Mouse (Mus musculus): ENCODE results near the gene B3galt1. TPM values are rescaled to one million over a fixed set of nuclear protein-coding genes. Genes with fewer than 3 reads are reported as not detected.

B3galt1 gene
- polyA plus RNA-seq, 1 experiment from 2014 or later, result 8.9 TPM

DNA sequence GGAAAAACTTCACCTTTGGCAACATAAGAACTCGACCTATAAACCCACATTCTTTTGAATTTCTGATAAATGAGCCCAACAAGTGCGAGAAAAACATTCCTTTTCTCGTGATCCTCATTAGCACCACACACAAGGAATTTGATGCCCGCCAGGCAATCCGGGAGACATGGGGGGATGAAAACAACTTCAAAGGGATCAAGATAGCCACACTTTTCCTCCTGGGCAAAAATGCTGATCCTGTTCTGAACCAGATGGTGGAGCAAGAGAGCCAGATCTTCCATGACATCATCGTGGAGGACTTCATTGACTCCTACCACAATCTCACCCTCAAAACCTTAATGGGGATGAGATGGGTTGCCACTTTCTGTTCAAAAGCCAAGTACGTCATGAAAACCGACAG lies 552.4 kb downstream of the B3galt1 start:
- Histone ChIP-seq H3K9ac (ENCODE audit: low read length) (no peak overlapping the region), H3K27me3 (ENCODE audit: control insufficient read depth, insufficient read depth, low read length) (no peaks in the 10 kb centered on the region)
- 61% methylated on average over 8 of the region's 8 CpGs for WGBS

DNA sequence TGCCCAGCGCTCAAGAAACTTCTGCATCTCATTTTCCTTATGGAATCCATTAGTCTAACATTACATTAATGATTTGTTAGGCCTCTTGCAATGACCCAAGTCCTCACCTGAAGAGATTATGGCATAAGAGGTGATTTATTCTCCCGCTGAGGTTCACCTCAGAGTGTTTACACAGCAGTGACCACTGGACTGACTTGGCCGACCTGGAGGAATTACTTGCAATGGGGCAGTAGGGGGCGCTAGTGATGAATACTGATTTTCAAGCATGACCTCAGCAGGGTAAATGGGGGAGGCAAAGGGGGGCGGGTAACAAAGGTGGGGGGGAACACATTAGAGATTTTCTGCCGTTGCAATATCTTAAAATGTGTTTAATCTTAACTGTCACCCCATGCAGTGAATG lies 559.1 kb downstream of the B3galt1 start:
- Histone ChIP-seq H3K4me1 (ENCODE audit: control insufficient read depth in 2 of 2, insufficient read depth in 2 of 2, low read length in 2 of 2) (no peaks in the 10 kb centered on the region), H3K27ac (replicated peaks in 1 of 2; ENCODE audit: control insufficient read depth in 1 of 2, insufficient read depth in 1 of 2, low read depth in 2 of 2, low read length in 2 of 2) (no peak overlapping the region), H3K36me3 (ENCODE audit: control insufficient read depth, insufficient read depth, low read length) (no peaks in the 10 kb centered on the region), H3K9me3 (ENCODE audit: control insufficient read depth, low read length) (peaks cover 3% of the 10 kb centered on the region; the same call in 1 of the 2 replicates), H3K4me2 (ENCODE audit: low read length) (no peak overlapping the region), H3K9ac (ENCODE audit: low read length) (no peak overlapping the region), H3K27me3 (ENCODE audit: control insufficient read depth, insufficient read depth, low read length) (no peaks in the 10 kb centered on the region), H3K4me3 (ENCODE audit: control insufficient read depth in 1 of 2, insufficient read depth in 1 of 2, low read depth in 1 of 2, low read length in 2 of 2) (no peak overlapping the region)
- WGBS, result 57% methylated on average over 6 of the region's 6 CpGs
- ATAC-seq (ENCODE audit: insufficient number of reproducible peaks, insufficient read depth, low FRiP score, low read depth), result no peak

More for the DNA sequence above, 552.4 kb downstream of the B3galt1 start:
- Histone ChIP-seq H3K4me2 (ENCODE audit: low read length) (no peak overlapping the region), H3K36me3 (ENCODE audit: control insufficient read depth, insufficient read depth, low read length) (no peaks in the 10 kb centered on the region), H3K4me1 (ENCODE audit: control insufficient read depth in 2 of 2, insufficient read depth in 2 of 2, low read length in 2 of 2) (no peaks in the 10 kb centered on the region), H3K4me3 (ENCODE audit: control insufficient read depth in 1 of 2, insufficient read depth in 1 of 2, low read depth in 1 of 2, low read length in 2 of 2) (no peak overlapping the region), H3K9me3 (ENCODE audit: control insufficient read depth, low read length) (no peaks in the 10 kb centered on the region), H3K27ac (replicated peaks in 1 of 2; ENCODE audit: control insufficient read depth in 1 of 2, insufficient read depth in 1 of 2, low read depth in 2 of 2, low read length in 2 of 2) (no peak overlapping the region)
- ATAC-seq (ENCODE audit: insufficient number of reproducible peaks, insufficient read depth, low FRiP score, low read depth), result no peak

GRCm38 (mm10) chr2:68141094-68141493 lies 575.4 kb downstream of the B3galt1 start:
- Histone ChIP-seq H3K4me2 (ENCODE audit: low read length) (no peak overlapping the region), H3K9me3 (ENCODE audit: control insufficient read depth, low read length) (peaks cover 5% of the 10 kb centered on the region; the same call in 1 of the 2 replicates), H3K27ac (replicated peaks in 1 of 2; ENCODE audit: control insufficient read depth in 1 of 2, insufficient read depth in 1 of 2, low read depth in 2 of 2, low read length in 2 of 2) (no peak overlapping the region), H3K27me3 (ENCODE audit: control insufficient read depth, insufficient read depth, low read length) (no peaks in the 10 kb centered on the region), H3K4me1 (ENCODE audit: control insufficient read depth in 2 of 2, insufficient read depth in 2 of 2, low read length in 2 of 2) (no peaks in the 10 kb centered on the region), H3K9ac (ENCODE audit: low read length) (no peak overlapping the region), H3K36me3 (ENCODE audit: control insufficient read depth, insufficient read depth, low read length) (no peaks in the 10 kb centered on the region), H3K4me3 (ENCODE audit: control insufficient read depth in 1 of 2, insufficient read depth in 1 of 2, low read depth in 1 of 2, low read length in 2 of 2) (no peak overlapping the region)
- no peak for ATAC-seq (ENCODE audit: insufficient number of reproducible peaks, insufficient read depth, low FRiP score, low read depth)
- 77% methylated on average over 2 of the region's 2 CpGs for WGBS

DNA sequence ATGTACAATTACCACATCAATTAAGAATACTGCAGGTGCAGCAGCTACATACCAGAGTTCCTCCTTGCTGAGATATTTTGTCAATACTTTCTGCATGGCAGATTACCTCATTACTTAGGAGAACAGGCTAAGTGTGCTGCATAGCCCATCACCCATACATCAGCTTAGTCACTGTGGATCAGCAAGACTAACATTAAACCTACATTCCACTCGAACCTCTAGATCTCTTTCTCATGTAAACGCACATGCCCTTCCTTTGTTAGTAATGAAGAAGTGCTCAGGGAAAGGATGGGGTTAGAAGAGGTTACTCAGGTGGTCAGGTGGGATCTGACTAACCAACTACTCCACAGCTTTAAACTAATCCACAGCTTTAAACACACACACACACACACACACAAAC lies 577.6 kb downstream of the B3galt1 start:
- Histone ChIP-seq H3K36me3 (ENCODE audit: control insufficient read depth, insufficient read depth, low read length) (no peaks in the 10 kb centered on the region), H3K9me3 (ENCODE audit: control insufficient read depth, low read length) (peaks cover 4% of the 10 kb centered on the region; the same call in 1 of the 2 replicates), H3K4me3 (ENCODE audit: control insufficient read depth in 1 of 2, insufficient read depth in 1 of 2, low read depth in 1 of 2, low read length in 2 of 2) (no peak overlapping the region), H3K27ac (replicated peaks in 1 of 2; ENCODE audit: control insufficient read depth in 1 of 2, insufficient read depth in 1 of 2, low read depth in 2 of 2, low read length in 2 of 2) (no peak overlapping the region), H3K27me3 (ENCODE audit: control insufficient read depth, insufficient read depth, low read length) (no peaks in the 10 kb centered on the region), H3K4me2 (ENCODE audit: low read length) (no peak overlapping the region), H3K4me1 (ENCODE audit: control insufficient read depth in 2 of 2, insufficient read depth in 2 of 2, low read length in 2 of 2) (no peaks in the 10 kb centered on the region), H3K9ac (ENCODE audit: low read length) (no peak overlapping the region)
- 68% methylated on average over 2 of the region's 2 CpGs for WGBS
- no peak for ATAC-seq (ENCODE audit: insufficient number of reproducible peaks, insufficient read depth, low FRiP score, low read depth)

- no peak overlapping the region for H3K4me3 ChIP-seq (ENCODE audit: control insufficient read depth in 1 of 2, insufficient read depth in 1 of 2, low read depth in 1 of 2, low read length in 2 of 2)
- H3K27me3 ChIP-seq (ENCODE audit: control insufficient read depth, insufficient read depth, low read length), result no peaks in the 10 kb centered on the region
- 85% methylated on average over 5 of the region's 5 CpGs for WGBS
- H3K36me3 ChIP-seq (ENCODE audit: control insufficient read depth, insufficient read depth, low read length), result no peaks in the 10 kb centered on the region
- no peak overlapping the region for H3K27ac ChIP-seq (replicated peaks in 1 of 2; ENCODE audit: control insufficient read depth in 1 of 2, insufficient read depth in 1 of 2, low read depth in 2 of 2, low read length in 2 of 2)
- no peak overlapping the region for H3K4me2 ChIP-seq (ENCODE audit: low read length)
- H3K4me1 ChIP-seq (ENCODE audit: control insufficient read depth in 2 of 2, insufficient read depth in 2 of 2, low read length in 2 of 2), result no peaks in the 10 kb centered on the region
- H3K9ac ChIP-seq (ENCODE audit: low read length), result no peak overlapping the region
- no peaks in the 10 kb centered on the region for H3K9me3 ChIP-seq (ENCODE audit: control insufficient read depth, low read length)
- no peak for ATAC-seq (ENCODE audit: insufficient number of reproducible peaks, insufficient read depth, low FRiP score, low read depth)
Measured at GRCm38 (mm10) chr2:68159751-68160150, 594.1 kb downstream of the B3galt1 start.

GRCm38 (mm10) chr2:68160566-68160965 lies 594.9 kb downstream of the B3galt1 start:
- H3K4me2 ChIP-seq (ENCODE audit: low read length), result no peak overlapping the region
- no peaks in the 10 kb centered on the region for H3K36me3 ChIP-seq (ENCODE audit: control insufficient read depth, insufficient read depth, low read length)
- WGBS, result 88% methylated on average over 2 of the region's 2 CpGs
- H3K9ac ChIP-seq (ENCODE audit: low read length), result no peak overlapping the region
- H3K4me3 ChIP-seq (ENCODE audit: control insufficient read depth in 1 of 2, insufficient read depth in 1 of 2, low read depth in 1 of 2, low read length in 2 of 2), result no peak overlapping the region
- ATAC-seq (ENCODE audit: insufficient number of reproducible peaks, insufficient read depth, low FRiP score, low read depth), result no peak
- H3K27ac ChIP-seq (replicated peaks in 1 of 2; ENCODE audit: control insufficient read depth in 1 of 2, insufficient read depth in 1 of 2, low read depth in 2 of 2, low read length in 2 of 2), result no peak overlapping the region
- no peaks in the 10 kb centered on the region for H3K4me1 ChIP-seq (ENCODE audit: control insufficient read depth in 2 of 2, insufficient read depth in 2 of 2, low read length in 2 of 2)
- no peaks in the 10 kb centered on the region for H3K27me3 ChIP-seq (ENCODE audit: control insufficient read depth, insufficient read depth, low read length)
- H3K9me3 ChIP-seq (ENCODE audit: control insufficient read depth, low read length), result no peaks in the 10 kb centered on the region

GRCm38 (mm10) chr2:68162012-68162411 lies 596.3 kb downstream of the B3galt1 start:
- no peak overlapping the region for H3K4me2 ChIP-seq (ENCODE audit: low read length)
- no peak overlapping the region for H3K4me3 ChIP-seq (ENCODE audit: control insufficient read depth in 1 of 2, insufficient read depth in 1 of 2, low read depth in 1 of 2, low read length in 2 of 2)
- no peak for ATAC-seq (ENCODE audit: insufficient number of reproducible peaks, insufficient read depth, low FRiP score, low read depth)
- H3K9ac ChIP-seq (ENCODE audit: low read length), result no peak overlapping the region
- H3K4me1 ChIP-seq (ENCODE audit: control insufficient read depth in 2 of 2, insufficient read depth in 2 of 2, low read length in 2 of 2), result no peaks in the 10 kb centered on the region
- no peak overlapping the region for H3K27ac ChIP-seq (replicated peaks in 1 of 2; ENCODE audit: control insufficient read depth in 1 of 2, insufficient read depth in 1 of 2, low read depth in 2 of 2, low read length in 2 of 2)
- no peaks in the 10 kb centered on the region for H3K27me3 ChIP-seq (ENCODE audit: control insufficient read depth, insufficient read depth, low read length)
- H3K9me3 ChIP-seq (ENCODE audit: control insufficient read depth, low read length), result no peaks in the 10 kb centered on the region
- 81% methylated on average over 4 of the region's 4 CpGs for WGBS
- H3K36me3 ChIP-seq (ENCODE audit: control insufficient read depth, insufficient read depth, low read length), result no peaks in the 10 kb centered on the region

DNA sequence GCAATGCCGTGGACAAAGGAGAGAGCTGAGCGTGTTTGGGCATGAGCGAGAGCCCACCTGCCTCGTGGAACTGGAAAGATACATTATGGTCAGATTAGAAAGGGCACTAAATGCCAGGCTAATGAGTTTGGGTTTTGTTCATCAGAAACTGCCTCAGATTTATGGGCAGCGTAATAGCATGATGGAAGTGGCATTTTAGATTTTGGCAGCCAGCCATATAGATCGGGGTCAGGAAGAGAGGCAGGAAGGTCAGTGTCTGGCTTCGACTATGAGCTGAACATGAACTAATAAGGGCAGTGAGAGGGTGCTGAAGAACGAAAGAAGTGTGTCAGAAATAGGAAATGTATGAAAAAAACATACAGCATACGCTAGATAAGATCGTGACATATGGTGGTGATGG lies 605.6 kb downstream of the B3galt1 start:
- Histone ChIP-seq H3K27ac (replicated peaks in 1 of 2; ENCODE audit: control insufficient read depth in 1 of 2, insufficient read depth in 1 of 2, low read depth in 2 of 2, low read length in 2 of 2) (no peak overlapping the region), H3K36me3 (ENCODE audit: control insufficient read depth, insufficient read depth, low read length) (no peaks in the 10 kb centered on the region), H3K4me3 (ENCODE audit: control insufficient read depth in 1 of 2, insufficient read depth in 1 of 2, low read depth in 1 of 2, low read length in 2 of 2) (no peak overlapping the region), H3K9ac (ENCODE audit: low read length) (no peak overlapping the region), H3K9me3 (ENCODE audit: control insufficient read depth, low read length) (no peaks in the 10 kb centered on the region), H3K4me2 (ENCODE audit: low read length) (no peak overlapping the region), H3K4me1 (ENCODE audit: control insufficient read depth in 2 of 2, insufficient read depth in 2 of 2, low read length in 2 of 2) (peaks cover 2 to 6% of the 10 kb centered on the region in 2 experiments; a peak in 2 of 4 replicates), H3K27me3 (ENCODE audit: control insufficient read depth, insufficient read depth, low read length) (no peaks in the 10 kb centered on the region)
- no peak for ATAC-seq (ENCODE audit: insufficient number of reproducible peaks, insufficient read depth, low FRiP score, low read depth)
- 53% methylated on average over 10 of the region's 10 CpGs for WGBS

Measured in heart, embryonic 14.5 days (tissue).